Mouse (Mus musculus): ENCODE data around the gene 4931428F04Rik. TPM values are rescaled to one million over a fixed set of nuclear protein-coding genes. Genes with fewer than 3 reads are reported as not detected.
A peak's percentile ranks its signal among the peaks of the same experiment; 100 is the strongest.

Gene 4931428F04Rik
- polyA plus RNA-seq, 1 experiment from 2014 or later, result 106 TPM

DNA sequence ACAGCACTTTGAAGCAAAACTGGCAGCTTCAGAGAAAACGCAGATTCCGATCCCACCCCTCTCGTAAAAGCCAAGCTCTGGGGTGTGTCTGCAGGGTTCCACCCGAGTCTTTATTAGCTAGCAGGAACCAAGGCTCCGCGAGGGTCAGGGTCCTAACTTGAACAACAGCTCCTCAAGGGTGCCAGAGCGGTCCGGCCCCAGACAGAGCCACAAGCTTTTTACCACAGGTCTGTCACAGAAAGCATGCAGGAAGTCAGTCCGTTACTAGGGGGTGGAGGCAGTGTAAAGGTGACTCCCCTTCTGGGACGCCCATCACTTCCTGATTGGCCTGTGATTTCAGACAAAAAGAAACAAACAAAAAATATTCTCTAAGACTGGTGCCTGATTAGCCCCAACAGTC, 24.5 kb downstream of the 4931428F04Rik start:
- Histone ChIP-seq H3K36me3 (no peaks in the 10 kb centered on the region), H3K27ac (no peak overlapping the region), H3K4me2 (replicated peaks) (peak overlapping the region; percentile 84; the same call in 1 of the 2 replicates), H3K27me3 (peaks cover 97% of the 10 kb centered on the region), H3K4me1 (replicated peaks) (peaks cover 37% of the 10 kb centered on the region), H3K9me3 (no peaks in the 10 kb centered on the region; the same call in 1 of the 2 replicates), H3K4me3 (replicated peaks) (peak overlapping the region; percentile 62), H3K9ac (replicated peaks) (peak overlapping the region; percentile 67; the same call in 1 of the 2 replicates)
- WGBS, result 11% methylated on average over 10 of the region's 10 CpGs
- no peak for ATAC-seq

DNA sequence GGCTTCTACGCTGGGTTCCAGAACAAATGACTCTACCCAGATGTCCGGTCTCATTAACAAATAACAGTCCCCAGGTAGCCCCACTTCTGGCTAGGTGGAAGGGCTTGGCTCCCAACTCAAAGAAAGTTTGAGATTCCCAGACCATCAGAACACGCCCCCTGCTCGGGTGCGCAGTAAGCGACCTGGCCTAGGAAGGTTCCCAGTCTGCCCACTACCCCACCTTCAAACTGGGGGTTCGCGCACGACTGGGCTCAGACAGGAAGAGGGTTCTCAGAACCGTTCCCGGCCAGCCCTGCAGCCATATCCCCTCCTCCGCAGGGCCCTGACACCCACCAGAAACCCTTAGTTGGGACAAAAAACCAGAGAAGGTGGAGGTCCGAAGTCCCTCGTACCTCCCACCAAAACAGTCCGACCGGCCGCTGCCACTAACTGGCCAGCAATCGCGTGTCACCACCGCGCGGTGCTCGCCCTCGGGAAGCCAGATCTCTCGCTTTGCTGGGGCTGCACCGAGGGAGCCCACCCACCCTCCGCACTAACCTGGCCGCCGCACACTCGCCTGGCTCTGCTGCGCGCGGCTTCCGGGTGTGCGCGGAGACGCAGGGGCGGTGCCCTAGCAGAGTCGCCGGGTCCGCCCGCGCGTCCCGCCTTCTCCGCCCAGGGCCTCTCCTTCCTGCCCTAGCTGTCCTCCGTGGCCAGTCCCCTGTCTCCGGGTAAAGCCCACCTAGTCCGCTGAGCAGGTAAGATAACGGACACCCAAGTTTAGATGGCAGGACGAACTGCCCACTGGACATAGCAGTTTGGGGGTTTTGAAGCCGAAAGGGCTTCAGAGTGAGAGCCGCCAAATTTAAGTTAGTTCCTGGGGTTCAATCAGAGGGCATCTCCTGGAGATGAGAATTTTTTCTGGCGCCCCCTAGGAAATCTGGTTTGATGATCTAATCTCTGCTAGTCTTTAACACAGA, 25.4 kb downstream of the 4931428F04Rik start, which contains the start of the genes Tradd and Fbxl8:
Gene Tradd (minus strand): TSS at position 586 of the 959 bp plus-strand sequence.
Gene Fbxl8 (plus strand): TSS at position 625 of the 959 bp plus-strand sequence.
- Histone ChIP-seq H3K4me2 (replicated peaks) (peak within 1 kb of the TSS; percentile 84), H3K36me3 (no peaks in the 10 kb centered on the region), H3K27ac (no peak within 1 kb of the TSS), H3K4me3 (replicated peaks) (peak within 1 kb of the TSS; percentile 62), H3K4me1 (replicated peaks) (peaks cover 32% of the 10 kb centered on the region), H3K9ac (replicated peaks) (peak within 1 kb of the TSS; percentile 67), H3K9me3 (no peaks in the 10 kb centered on the region; the same call in 1 of the 2 replicates), H3K27me3 (peaks cover 97% of the 10 kb centered on the region)
- peak; percentile 8; the same call in 1 of the 2 replicates for ATAC-seq
- WGBS, result 2% methylated on average over 54 of the region's 54 CpGs

- H3K9me3 ChIP-seq, result no peaks in the 10 kb centered on the region; the same call in 1 of the 2 replicates
- H3K4me1 ChIP-seq (replicated peaks), result peaks cover 32% of the 10 kb centered on the region
- peak overlapping the region; percentile 62; the same call in 1 of the 2 replicates for H3K4me3 ChIP-seq (replicated peaks)
- no peak for ATAC-seq
- WGBS, result 42% methylated on average over 16 of the region's 16 CpGs
- H3K36me3 ChIP-seq, result no peaks in the 10 kb centered on the region
- no peak overlapping the region for H3K9ac ChIP-seq (replicated peaks)
- 0 out of 2 replicates have a peak overlapping the region, but pooled peaks have one; percentile 84 for H3K4me2 ChIP-seq (replicated peaks)
- no peak overlapping the region for H3K27ac ChIP-seq
- H3K27me3 ChIP-seq, result peaks cover 97% of the 10 kb centered on the region
Measured at GRCm38 (mm10) chr8:105263244-105263912, 26.3 kb downstream of the 4931428F04Rik start.

DNA sequence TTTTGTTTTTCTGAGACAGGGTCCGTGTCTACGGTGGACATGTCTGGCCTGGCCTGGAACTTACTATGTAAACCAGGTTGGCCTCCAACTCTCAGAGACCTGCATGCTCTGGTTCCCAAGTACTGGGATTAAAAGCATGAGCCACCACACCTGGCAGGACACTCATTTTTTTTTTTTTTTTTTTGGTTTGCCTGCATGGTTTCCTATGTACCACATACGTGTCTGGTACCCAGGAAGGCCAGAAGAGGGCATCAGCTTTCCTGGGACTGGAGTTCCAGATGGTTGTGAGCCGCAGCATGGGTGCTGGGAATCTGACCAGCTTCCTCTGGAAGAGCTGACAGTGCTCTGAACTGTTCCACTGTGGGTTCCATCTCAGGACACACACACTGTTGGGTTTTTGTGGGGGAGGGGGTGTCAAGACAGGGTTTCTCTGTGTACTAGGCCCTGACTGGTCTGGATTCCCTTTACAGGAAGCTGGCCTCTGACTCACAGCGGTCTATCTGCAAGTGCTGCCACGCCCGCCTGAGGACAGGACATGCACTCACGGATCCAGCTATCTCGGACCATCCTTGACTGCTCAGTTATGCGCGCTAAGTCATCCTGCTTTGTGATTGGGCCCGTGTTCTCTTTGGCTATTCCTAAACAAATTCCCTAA, 28.2 kb downstream of the 4931428F04Rik start:
- no peak for ATAC-seq
- Histone ChIP-seq H3K9me3 (no peaks in the 10 kb centered on the region; the same call in 1 of the 2 replicates), H3K4me2 (replicated peaks) (no peak overlapping the region), H3K36me3 (no peaks in the 10 kb centered on the region), H3K27ac (no peak overlapping the region), H3K4me3 (replicated peaks) (no peak overlapping the region), H3K27me3 (peaks cover 95% of the 10 kb centered on the region), H3K9ac (replicated peaks) (no peak overlapping the region), H3K4me1 (replicated peaks) (peaks cover 26% of the 10 kb centered on the region)
- 86% methylated on average over 12 of the region's 12 CpGs for WGBS

- H3K9me3 ChIP-seq, result no peaks in the 10 kb centered on the region
- no peak for ATAC-seq
- no peak overlapping the region for H3K27ac ChIP-seq
- H3K36me3 ChIP-seq, result no peaks in the 10 kb centered on the region
- WGBS, result 69% methylated on average over 7 of the region's 7 CpGs
- H3K4me1 ChIP-seq (replicated peaks), result peaks cover 26% of the 10 kb centered on the region
- H3K27me3 ChIP-seq, result peaks cover 95% of the 10 kb centered on the region
- no peak overlapping the region for H3K9ac ChIP-seq (replicated peaks)
- no peak overlapping the region for H3K4me3 ChIP-seq (replicated peaks)
- no peak overlapping the region for H3K4me2 ChIP-seq (replicated peaks)
Measured at GRCm38 (mm10) chr8:105260371-105261099, 29.1 kb downstream of the 4931428F04Rik start.

- H3K4me1 ChIP-seq (replicated peaks), result peaks cover 28% of the 10 kb centered on the region
- H3K9me3 ChIP-seq, result no peaks in the 10 kb centered on the region
- H3K27me3 ChIP-seq, result peaks cover 95% of the 10 kb centered on the region
- H3K4me2 ChIP-seq (replicated peaks), result peak overlapping the region; percentile 66
- peak overlapping the region; percentile 39 for H3K4me3 ChIP-seq (replicated peaks)
- peak; percentile 68 for ATAC-seq
- peak overlapping the region; percentile 49 for H3K9ac ChIP-seq (replicated peaks)
- no peaks in the 10 kb centered on the region for H3K36me3 ChIP-seq
- WGBS, result 3% methylated on average over 30 of the region's 30 CpGs
- no peak overlapping the region for H3K27ac ChIP-seq
Measured at GRCm38 (mm10) chr8:105259721-105260320, 29.8 kb downstream of the 4931428F04Rik start.

DNA sequence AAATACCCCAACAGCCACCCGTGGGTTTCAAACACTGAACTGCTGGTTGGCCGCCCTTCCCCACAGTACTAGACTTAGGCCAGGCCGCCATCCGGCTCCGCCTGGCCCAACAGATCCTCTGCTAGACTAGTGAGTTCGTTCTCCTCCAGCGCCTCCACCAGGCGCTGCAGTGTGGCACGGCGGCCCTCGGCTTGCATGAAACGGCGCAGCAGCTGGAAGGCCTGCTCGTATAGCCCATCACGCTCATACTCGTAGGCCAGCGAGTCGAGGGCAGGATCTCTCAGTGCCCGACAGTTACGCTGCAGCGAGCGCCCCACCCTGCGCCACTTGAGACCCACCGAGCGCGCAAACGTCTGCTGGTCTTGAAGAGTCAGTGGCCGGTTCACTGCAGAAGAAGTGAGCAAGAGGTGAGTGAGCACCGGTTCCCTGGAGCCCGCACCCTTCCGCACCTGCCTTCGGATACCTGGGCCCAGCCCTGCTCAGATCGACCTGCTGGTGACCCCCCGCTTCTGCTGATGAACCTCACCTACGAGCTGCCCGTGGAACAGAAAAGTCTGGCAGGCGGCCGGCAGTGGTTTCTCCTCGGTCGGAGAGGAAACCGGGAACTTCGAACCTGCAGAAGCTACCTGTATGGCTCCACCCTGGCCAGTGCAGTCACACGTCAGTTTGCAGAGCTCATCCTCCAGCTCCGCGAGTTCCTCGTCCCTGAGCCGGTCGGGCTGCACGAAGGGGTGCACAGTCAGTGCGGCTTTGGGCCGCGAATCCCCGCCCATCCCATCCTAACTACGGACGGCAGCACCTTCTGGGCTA, 30.5 kb downstream of the 4931428F04Rik start:
- Histone ChIP-seq H3K9me3 (no peaks in the 10 kb centered on the region), H3K27ac (no peak overlapping the region), H3K36me3 (no peaks in the 10 kb centered on the region), H3K4me1 (replicated peaks) (peaks cover 28% of the 10 kb centered on the region), H3K4me3 (replicated peaks) (peak overlapping the region; percentile 39), H3K27me3 (peaks cover 91% of the 10 kb centered on the region), H3K4me2 (replicated peaks) (peak overlapping the region; percentile 66), H3K9ac (replicated peaks) (peak overlapping the region; percentile 49)
- ATAC-seq, result peak; percentile 59
- WGBS, result 2% methylated on average over 55 of the region's 55 CpGs

- Histone ChIP-seq H3K9me3 (no peaks in the 10 kb centered on the region), H3K36me3 (no peaks in the 10 kb centered on the region), H3K4me2 (replicated peaks) (no peak overlapping the region), H3K27ac (no peak overlapping the region), H3K9ac (replicated peaks) (no peak overlapping the region), H3K4me3 (replicated peaks) (no peak overlapping the region), H3K27me3 (peaks cover 78% of the 10 kb centered on the region), H3K4me1 (replicated peaks) (peaks cover 32% of the 10 kb centered on the region)
- WGBS, result 64% methylated on average over 7 of the region's 7 CpGs
- no peak for ATAC-seq
Measured at GRCm38 (mm10) chr8:105257318-105258114, 32.1 kb downstream of the 4931428F04Rik start.

- peak within 1 kb of the TSS; percentile 56 for H3K4me3 ChIP-seq (replicated peaks)
- H3K36me3 ChIP-seq, result peaks cover 24% of the 10 kb centered on the region
- peak within 1 kb of the TSS; percentile 74 for H3K9ac ChIP-seq (replicated peaks)
- H3K4me1 ChIP-seq (replicated peaks), result peaks cover 32% of the 10 kb centered on the region
- H3K27me3 ChIP-seq, result peaks cover 54% of the 10 kb centered on the region
- H3K9me3 ChIP-seq, result no peaks in the 10 kb centered on the region
- peak within 1 kb of the TSS; percentile 95 for H3K4me2 ChIP-seq (replicated peaks)
- no peak; the same call in 1 of the 2 replicates for ATAC-seq
- no peak within 1 kb of the TSS for H3K27ac ChIP-seq
- under 1% methylated on average over 14 of the region's 14 CpGs for WGBS
Measured at GRCm38 (mm10) chr8:105254966-105255350, 34.7 kb downstream of the 4931428F04Rik start, which contains the start of gene B3gnt9. TSS of gene B3gnt9 (minus strand) at chr8:105255153.
